Mouse (Mus musculus): ENCODE measurements around the gene Med19.

Gene Med19

GRCm38 (mm10) chr2:84677968-84678880 lies at the start of gene Med19, which contains the start of gene Gm28635:
Gene Med19 (plus strand): TSS chr2:84678402.
Gene Gm28635 (minus strand): TSS chr2:84678041.
- DNase-seq = peak; percentile 88

- no peak for DNase-seq
Measured at GRCm38 (mm10) chr2:84632001-84632400, 46.2 kb upstream of the Med19 start.

GRCm38 (mm10) chr2:84632999-84633398 lies 45.2 kb upstream of the Med19 start:
- no peak for DNase-seq

GRCm38 (mm10) chr2:84634006-84634405 lies 44.2 kb upstream of the Med19 start:
- DNase-seq = no peak

GRCm38 (mm10) chr2:84634934-84635482 lies 43.2 kb upstream of the Med19 start:
- DNase-seq = no peak

GRCm38 (mm10) chr2:84635611-84636010 lies 42.6 kb upstream of the Med19 start:
- DNase-seq = no peak

- DNase-seq = no peak
Measured at GRCm38 (mm10) chr2:84636231-84636741, 41.9 kb upstream of the Med19 start.

- DNase-seq = no peak
Measured at GRCm38 (mm10) chr2:84637452-84638165, 40.6 kb upstream of the Med19 start.

GRCm38 (mm10) chr2:84638428-84639220 lies 39.6 kb upstream of the Med19 start:
- DNase-seq = no peak

GRCm38 (mm10) chr2:84640833-84641232 lies 37.4 kb upstream of the Med19 start:
- DNase-seq = no peak

- DNase-seq = no peak
Measured at GRCm38 (mm10) chr2:84646138-84646537, 32.1 kb upstream of the Med19 start.

- DNase-seq = no peak
Measured at GRCm38 (mm10) chr2:84647051-84647568, 31.1 kb upstream of the Med19 start.

GRCm38 (mm10) chr2:84648369-84648768 lies 29.8 kb upstream of the Med19 start:
- no peak for DNase-seq

GRCm38 (mm10) chr2:84649674-84650073 lies 28.5 kb upstream of the Med19 start:
- no peak for DNase-seq

GRCm38 (mm10) chr2:84650464-84651195 lies 27.6 kb upstream of the Med19 start, which contains the start of gene Ctnnd1:
Gene Ctnnd1 (minus strand): TSS chr2:84650765.
- no peak for DNase-seq

- DNase-seq = no peak
Measured at GRCm38 (mm10) chr2:84653354-84653753, 24.8 kb upstream of the Med19 start.

GRCm38 (mm10) chr2:84655864-84656263 lies 22.3 kb upstream of the Med19 start:
- DNase-seq = no peak

GRCm38 (mm10) chr2:84658806-84659205 lies 19.4 kb upstream of the Med19 start, which contains the start of gene Btbd18:
Gene Btbd18 (plus strand): TSS chr2:84659079.
- DNase-seq = no peak

GRCm38 (mm10) chr2:84660253-84660652 lies 17.9 kb upstream of the Med19 start:
- peak; percentile 48 for DNase-seq

- DNase-seq = peak; percentile 54
Measured at GRCm38 (mm10) chr2:84662866-84663265, 15.3 kb upstream of the Med19 start.

- no peak for DNase-seq
Measured at GRCm38 (mm10) chr2:84666081-84666480, 12.1 kb upstream of the Med19 start.

All from thymus, postnatal 25 days (tissue).